Mouse (Mus musculus): Measurements from ENCODE around the gene Gm17334. TPM values are rescaled to one million over a fixed set of nuclear protein-coding genes. Genes with fewer than 3 reads are reported as not detected.
"Not testable (repeated sequence)": the region's sequence is repeated elsewhere in the genome, so short reads cannot be mapped to it uniquely, and the experiment has no call there.

The Gm17334 gene
- polyA plus RNA-seq, 1 experiment from 2014 or later, result not detected

DNA sequence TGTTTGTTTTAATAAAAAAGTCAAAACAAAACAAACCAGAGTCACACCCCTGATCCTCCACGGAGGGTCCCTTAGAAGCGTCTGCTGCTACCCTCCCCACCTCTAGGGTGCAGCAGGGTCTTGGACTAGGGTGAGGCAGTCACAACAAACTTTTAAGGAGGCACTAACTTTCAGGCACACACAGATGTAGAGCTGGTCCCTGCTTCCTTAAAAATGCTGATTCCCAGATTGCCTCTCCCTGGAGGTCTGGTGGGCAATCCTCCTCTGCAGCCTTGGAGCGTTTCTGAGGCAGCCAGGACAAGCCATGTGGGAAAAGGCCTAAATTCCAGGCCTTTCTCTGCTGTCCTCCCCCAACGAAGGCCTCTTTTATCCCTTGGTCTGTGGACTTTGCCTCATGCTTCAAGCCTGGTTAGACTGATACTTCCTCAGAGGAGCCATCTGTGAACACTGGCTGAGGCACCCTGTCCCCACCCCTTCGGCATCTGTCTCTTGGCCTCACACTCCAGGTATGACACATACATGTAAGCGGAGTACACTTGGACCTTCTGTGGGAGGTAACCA is 14.1 kb downstream of the Gm17334 start:
- Histone ChIP-seq H3K36me3 (no peaks in the 10 kb centered on the region), H3K4me2 (no peak overlapping the region), H3K9me3 (replicated peaks) (no peaks in the 10 kb centered on the region), H3K9ac (no peak overlapping the region), H3K27ac (peak overlapping the region; percentile 32; the same call in 1 of the 2 replicates), H3K4me1 (replicated peaks) (peaks cover 49% of the 10 kb centered on the region), H3K27me3 (no peaks in the 10 kb centered on the region), H3K4me3 (no peak overlapping the region)
- WGBS, result 36% methylated on average over 6 of the region's 6 CpGs
- ATAC-seq (replicated peaks; ENCODE audit: insufficient number of reproducible peaks, insufficient read depth, low FRiP score, low read depth), result no peak

- not testable (repeated sequence) for H3K9me3 ChIP-seq (replicated peaks); ATAC-seq (replicated peaks; ENCODE audit: insufficient number of reproducible peaks, insufficient read depth, low FRiP score, low read depth); H3K4me2 ChIP-seq; H3K4me3 ChIP-seq; H3K27ac ChIP-seq; H3K9ac ChIP-seq; H3K36me3 ChIP-seq; H3K27me3 ChIP-seq
- H3K4me1 ChIP-seq (replicated peaks), result peaks cover 40% of the 10 kb centered on the region
- 80% methylated on average over 9 of the region's 9 CpGs for WGBS
Observed at GRCm38 (mm10) chr11:53758033-53758432, 15.0 kb downstream of the Gm17334 start.

DNA sequence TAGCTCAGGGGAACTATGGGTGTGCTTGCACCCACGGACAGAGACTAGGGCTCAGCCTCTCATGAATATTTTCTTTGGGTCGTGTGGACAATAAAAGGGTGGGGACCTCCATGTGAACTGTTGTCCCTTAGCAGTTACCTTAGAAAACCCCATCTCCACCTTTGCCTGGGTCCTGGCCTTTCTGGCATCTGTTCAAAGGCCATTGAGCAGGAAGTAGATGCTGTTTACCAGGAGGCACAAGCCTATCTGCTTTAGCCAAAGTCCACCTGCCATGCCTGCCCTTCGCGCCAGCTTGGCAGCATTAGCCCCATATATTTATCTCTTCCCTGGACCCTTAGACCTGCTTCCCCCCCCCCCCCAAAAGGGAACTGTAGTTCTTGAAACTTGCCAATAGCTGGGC is 15.4 kb downstream of the Gm17334 start:
- 82% methylated on average over 4 of the region's 4 CpGs for WGBS
- Histone ChIP-seq H3K36me3 (no peaks in the 10 kb centered on the region), H3K27ac (no peak overlapping the region), H3K4me3 (no peak overlapping the region), H3K9me3 (replicated peaks) (no peaks in the 10 kb centered on the region), H3K27me3 (no peaks in the 10 kb centered on the region), H3K9ac (no peak overlapping the region), H3K4me2 (no peak overlapping the region), H3K4me1 (replicated peaks) (peaks cover 36% of the 10 kb centered on the region)
- ATAC-seq (replicated peaks; ENCODE audit: insufficient number of reproducible peaks, insufficient read depth, low FRiP score, low read depth), result no peak

- 79% methylated on average over 12 of the region's 12 CpGs for WGBS
- ATAC-seq (replicated peaks; ENCODE audit: insufficient number of reproducible peaks, insufficient read depth, low FRiP score, low read depth), result no peak
Observed at GRCm38 (mm10) chr11:53755011-53755595, 17.9 kb downstream of the Gm17334 start.

GRCm38 (mm10) chr11:53749716-53750352 is 23.2 kb downstream of the Gm17334 start:
- no peak overlapping the region for H3K4me2 ChIP-seq
- no peak overlapping the region for H3K27ac ChIP-seq
- 54% methylated on average over 5 of the region's 5 CpGs for WGBS
- no peaks in the 10 kb centered on the region for H3K9me3 ChIP-seq (replicated peaks)
- H3K4me1 ChIP-seq (replicated peaks), result no peaks in the 10 kb centered on the region
- H3K4me3 ChIP-seq, result no peak overlapping the region
- no peaks in the 10 kb centered on the region for H3K36me3 ChIP-seq
- H3K27me3 ChIP-seq, result no peaks in the 10 kb centered on the region
- H3K9ac ChIP-seq, result no peak overlapping the region
- no peak for ATAC-seq (replicated peaks; ENCODE audit: insufficient number of reproducible peaks, insufficient read depth, low FRiP score, low read depth)

More at GRCm38 (mm10) chr11:53755011-53755595, 17.9 kb downstream of the Gm17334 start:
- Histone ChIP-seq H3K36me3 (no peaks in the 10 kb centered on the region), H3K9me3 (replicated peaks) (no peaks in the 10 kb centered on the region), H3K27ac (no peak overlapping the region), H3K4me1 (replicated peaks) (peaks cover 19% of the 10 kb centered on the region), H3K4me3 (no peak overlapping the region), H3K4me2 (no peak overlapping the region), H3K9ac (no peak overlapping the region), H3K27me3 (no peaks in the 10 kb centered on the region)

GRCm38 (mm10) chr11:53749306-53749705 is 23.7 kb downstream of the Gm17334 start:
- Histone ChIP-seq H3K36me3 (no peaks in the 10 kb centered on the region), H3K4me3 (no peak overlapping the region), H3K27ac (no peak overlapping the region), H3K9ac (no peak overlapping the region), H3K4me1 (replicated peaks) (no peaks in the 10 kb centered on the region), H3K4me2 (no peak overlapping the region), H3K27me3 (no peaks in the 10 kb centered on the region), H3K9me3 (replicated peaks) (no peaks in the 10 kb centered on the region)
- ATAC-seq (replicated peaks; ENCODE audit: insufficient number of reproducible peaks, insufficient read depth, low FRiP score, low read depth), result no peak
- 76% methylated on average over 4 of the region's 4 CpGs for WGBS

DNA sequence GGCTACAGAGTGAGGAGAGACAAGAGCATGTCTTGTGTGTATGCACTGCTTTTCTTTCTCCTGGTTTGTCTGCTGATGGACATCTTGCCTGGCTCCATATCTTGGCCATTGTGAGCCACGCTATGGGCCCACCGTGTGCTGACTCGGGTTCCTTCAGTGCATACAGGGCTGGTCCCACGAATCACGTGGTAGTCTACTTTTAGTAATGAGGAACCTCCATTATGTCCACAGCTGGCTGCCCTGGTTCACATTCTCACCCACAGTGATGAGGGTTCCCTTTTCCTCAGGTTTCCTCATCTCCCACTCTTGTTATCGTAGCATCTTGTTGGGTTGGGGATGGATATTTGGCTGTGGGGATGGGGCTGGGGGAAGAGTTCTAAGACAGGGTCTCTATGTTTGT is 24.4 kb downstream of the Gm17334 start:
- H3K9me3 ChIP-seq (replicated peaks), result no peaks in the 10 kb centered on the region
- 84% methylated on average over 6 of the region's 6 CpGs for WGBS
- no peak overlapping the region for H3K4me2 ChIP-seq
- no peak overlapping the region for H3K9ac ChIP-seq
- no peaks in the 10 kb centered on the region for H3K27me3 ChIP-seq
- no peaks in the 10 kb centered on the region for H3K36me3 ChIP-seq
- no peaks in the 10 kb centered on the region for H3K4me1 ChIP-seq (replicated peaks)
- no peak overlapping the region for H3K4me3 ChIP-seq
- ATAC-seq (replicated peaks; ENCODE audit: insufficient number of reproducible peaks, insufficient read depth, low FRiP score, low read depth), result no peak
- H3K27ac ChIP-seq, result no peak overlapping the region

GRCm38 (mm10) chr11:53747985-53748384 is 25.0 kb downstream of the Gm17334 start:
- H3K9me3 ChIP-seq (replicated peaks), result no peaks in the 10 kb centered on the region
- no peak overlapping the region for H3K4me3 ChIP-seq
- no peak overlapping the region for H3K4me2 ChIP-seq
- H3K27me3 ChIP-seq, result no peaks in the 10 kb centered on the region
- no peak for ATAC-seq (replicated peaks; ENCODE audit: insufficient number of reproducible peaks, insufficient read depth, low FRiP score, low read depth)
- no peaks in the 10 kb centered on the region for H3K4me1 ChIP-seq (replicated peaks)
- H3K27ac ChIP-seq, result no peak overlapping the region
- no peaks in the 10 kb centered on the region for H3K36me3 ChIP-seq
- 80% methylated on average over 9 of the region's 9 CpGs for WGBS
- H3K9ac ChIP-seq, result no peak overlapping the region

GRCm38 (mm10) chr11:53745260-53745659 is 27.7 kb downstream of the Gm17334 start:
- H3K4me2 ChIP-seq, result no peak overlapping the region
- no peak for ATAC-seq (replicated peaks; ENCODE audit: insufficient number of reproducible peaks, insufficient read depth, low FRiP score, low read depth)
- no peaks in the 10 kb centered on the region for H3K9me3 ChIP-seq (replicated peaks)
- no peaks in the 10 kb centered on the region for H3K36me3 ChIP-seq
- no peak overlapping the region for H3K4me3 ChIP-seq
- 80% methylated on average over 2 of the region's 2 CpGs for WGBS
- H3K27ac ChIP-seq, result no peak overlapping the region
- no peak overlapping the region for H3K9ac ChIP-seq
- H3K27me3 ChIP-seq, result no peaks in the 10 kb centered on the region
- no peaks in the 10 kb centered on the region for H3K4me1 ChIP-seq (replicated peaks)

- H3K27ac ChIP-seq, result no peak overlapping the region
- H3K4me1 ChIP-seq (replicated peaks), result no peaks in the 10 kb centered on the region
- H3K9ac ChIP-seq, result no peak overlapping the region
- 20% methylated on average over 5 of the region's 5 CpGs for WGBS
- H3K27me3 ChIP-seq, result no peaks in the 10 kb centered on the region
- no peaks in the 10 kb centered on the region for H3K36me3 ChIP-seq
- ATAC-seq (replicated peaks; ENCODE audit: insufficient number of reproducible peaks, insufficient read depth, low FRiP score, low read depth), result no peak
- H3K4me2 ChIP-seq, result no peak overlapping the region
- no peaks in the 10 kb centered on the region for H3K9me3 ChIP-seq (replicated peaks)
- H3K4me3 ChIP-seq, result no peak overlapping the region
Observed at GRCm38 (mm10) chr11:53742353-53742752, 30.6 kb downstream of the Gm17334 start.

DNA sequence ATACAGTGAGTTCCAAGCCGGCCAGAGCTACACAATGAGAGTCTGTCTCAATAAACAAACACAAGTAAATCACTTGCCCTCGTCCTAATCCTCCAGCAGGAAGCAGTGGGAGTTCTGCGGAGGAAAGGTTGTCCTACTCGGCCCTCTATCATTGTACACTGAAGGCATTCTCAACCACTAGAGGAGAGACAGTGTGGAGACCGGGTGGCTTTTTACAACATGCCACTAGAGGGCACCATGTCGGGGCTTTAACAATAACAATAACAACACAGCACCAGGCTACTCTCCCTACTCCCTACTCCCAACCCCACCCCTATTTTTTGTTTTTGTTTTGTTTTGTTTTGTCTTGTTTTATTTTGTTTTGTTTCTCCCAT is 35.4 kb downstream of the Gm17334 start:
- 32% methylated on average over 6 of the region's 6 CpGs for WGBS
- no peak overlapping the region for H3K9ac ChIP-seq
- H3K4me3 ChIP-seq, result no peak overlapping the region
- no peak; the same call in 1 of the 2 replicates for ATAC-seq (replicated peaks; ENCODE audit: insufficient number of reproducible peaks, insufficient read depth, low FRiP score, low read depth)
- no peaks in the 10 kb centered on the region for H3K4me1 ChIP-seq (replicated peaks)
- no peaks in the 10 kb centered on the region for H3K36me3 ChIP-seq
- 0 out of 2 replicates have a peak overlapping the region, but pooled peaks have one; percentile 35 for H3K27ac ChIP-seq
- H3K4me2 ChIP-seq, result no peak overlapping the region
- H3K27me3 ChIP-seq, result no peaks in the 10 kb centered on the region
- no peaks in the 10 kb centered on the region for H3K9me3 ChIP-seq (replicated peaks)
